Mouse (Mus musculus): ENCODE data around the gene Cbr2.

DNA sequence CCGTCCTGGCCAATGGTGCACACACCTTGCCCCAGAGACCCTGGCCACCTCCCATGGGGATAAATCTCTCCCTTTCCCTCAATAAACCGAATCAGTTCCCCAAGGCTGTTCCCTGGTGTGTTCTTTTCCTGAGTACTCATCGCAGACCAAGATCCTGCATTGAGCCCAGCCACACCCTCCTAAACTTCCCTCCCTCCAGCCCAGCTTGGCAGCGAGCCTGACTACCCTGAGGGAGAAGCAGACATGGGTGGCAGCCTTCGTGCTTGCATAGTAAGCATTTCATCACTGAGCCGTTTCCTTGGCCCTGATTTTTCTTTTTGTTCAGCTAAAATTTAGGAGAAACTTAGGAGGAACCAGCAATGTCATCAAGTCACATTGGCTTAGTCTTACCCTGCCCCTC lies 1.6 kb upstream of the Cbr2 start:
- no peak for TF ChIP-seq CTCF (IDR thresholded peaks at IDR 0.05; ENCODE audit: low read depth, low read length)
- TF ChIP-seq GATA1 (IDR thresholded peaks at IDR 0.05; ENCODE audit: borderline replicate concordance, low read length): no peak
- TF ChIP-seq TAL1 (conservative IDR thresholded peaks at IDR 0.05; ENCODE audit: low read depth, low read length): no peak
- no peak for TF ChIP-seq GATA2 (IDR thresholded peaks at IDR 0.05; ENCODE audit: borderline replicate concordance, low read depth, low read length)
- no peak for TF ChIP-seq POLR2AphosphoS5 (IDR thresholded peaks at IDR 0.05; ENCODE audit: insufficient replicate concordance, low read depth, low read length)

All from G1E (cell line).